Mouse (Mus musculus): ENCODE measurements around the gene Ager. TPM values are rescaled to one million over a fixed set of nuclear protein-coding genes. Genes with fewer than 3 reads are reported as not detected.
A peak's percentile ranks its signal among the peaks of the same experiment; 100 is the strongest.

The Ager gene
- total RNA-seq, 2 experiments from 2014 or later: 0.97 to 1.3 TPM

- no peak for DNase-seq (ENCODE audit: extremely low spot score in 1 of 2, low spot score in 2 of 2)
- intact Hi-C loops (cut with DNase I): no loop called here
Observed at GRCm38 (mm10) chr17:34582528-34582927, 15.1 kb upstream of the Ager start.

GRCm38 (mm10) chr17:34583397-34583796 lies 14.3 kb upstream of the Ager start:
- DNase-seq (ENCODE audit: extremely low spot score in 1 of 2, low spot score in 2 of 2): peak in 1 of 2 experiments; percentile 63
- intact Hi-C loops (cut with DNase I): no loop called here

- DNase-seq (ENCODE audit: extremely low spot score in 1 of 2, low spot score in 2 of 2): peak in 1 of 2 experiments; percentile 50
- intact Hi-C loops (cut with DNase I): no loop called here
Observed at GRCm38 (mm10) chr17:34583819-34584218, 13.8 kb upstream of the Ager start.

- DNase-seq (ENCODE audit: extremely low spot score in 1 of 2, low spot score in 2 of 2): no peak
- intact Hi-C loops (cut with DNase I): no loop called here
Observed at GRCm38 (mm10) chr17:34585121-34585520, 12.5 kb upstream of the Ager start.

GRCm38 (mm10) chr17:34585877-34586771 lies 11.5 kb upstream of the Ager start:
- intact Hi-C loops (cut with DNase I): no loop called here

GRCm38 (mm10) chr17:34586796-34587422 lies 10.8 kb upstream of the Ager start:
- DNase-seq (ENCODE audit: extremely low spot score in 1 of 2, low spot score in 2 of 2): peak; percentile 86 to 95
- intact Hi-C loops (cut with DNase I): no loop called here

More at GRCm38 (mm10) chr17:34585877-34586771, 11.5 kb upstream of the Ager start:
- DNase-seq (ENCODE audit: extremely low spot score in 1 of 2, low spot score in 2 of 2): peak in 1 of 2 experiments; percentile 63

GRCm38 (mm10) chr17:34587423-34587811 lies 10.2 kb upstream of the Ager start:
- DNase-seq (ENCODE audit: extremely low spot score in 1 of 2, low spot score in 2 of 2): peak; percentile 94 to 99
- intact Hi-C loops (cut with DNase I): no loop called here

- intact Hi-C loops (cut with DNase I): no loop called here
- DNase-seq (ENCODE audit: extremely low spot score in 1 of 2, low spot score in 2 of 2): no peak
Observed at GRCm38 (mm10) chr17:34587814-34588213, 9.8 kb upstream of the Ager start.

- DNase-seq (ENCODE audit: extremely low spot score in 1 of 2, low spot score in 2 of 2): no peak
- intact Hi-C loops (cut with DNase I): no loop called here
Observed at GRCm38 (mm10) chr17:34588767-34589166, 8.9 kb upstream of the Ager start.

- DNase-seq (ENCODE audit: extremely low spot score in 1 of 2, low spot score in 2 of 2): no peak
- intact Hi-C loops (cut with DNase I): no loop called here
Observed at GRCm38 (mm10) chr17:34589206-34589605, 8.5 kb upstream of the Ager start.

GRCm38 (mm10) chr17:34589681-34590101 lies 8.0 kb upstream of the Ager start, which contains the start of gene Gpsm3:
Gene Gpsm3 (plus strand): TSS chr17:34589806.
- peak in 1 of 2 experiments; percentile 83 for DNase-seq (ENCODE audit: extremely low spot score in 1 of 2, low spot score in 2 of 2)
- intact Hi-C loops (cut with DNase I): no loop called here

GRCm38 (mm10) chr17:34590154-34590987 lies 7.3 kb upstream of the Ager start:
- intact Hi-C loops (cut with DNase I): no loop called here
- DNase-seq (ENCODE audit: extremely low spot score in 1 of 2, low spot score in 2 of 2): peak in 1 of 2 experiments; percentile 46

- intact Hi-C loops (cut with DNase I): no loop called here
- peak in 1 of 2 experiments; percentile 61 for DNase-seq (ENCODE audit: extremely low spot score in 1 of 2, low spot score in 2 of 2)
Observed at GRCm38 (mm10) chr17:34591029-34591993, 6.4 kb upstream of the Ager start, which contains the start of gene Pbx2. Gene Pbx2 (plus strand): TSS chr17:34591266.

- DNase-seq (ENCODE audit: extremely low spot score in 1 of 2, low spot score in 2 of 2): peak; percentile 79 to 97
- intact Hi-C loops (cut with DNase I): no loop called here
Observed at GRCm38 (mm10) chr17:34591994-34592375, 5.7 kb upstream of the Ager start.

- DNase-seq (ENCODE audit: extremely low spot score in 1 of 2, low spot score in 2 of 2): peak in 1 of 2 experiments; percentile 51
- intact Hi-C loops (cut with DNase I): no loop called here
Observed at GRCm38 (mm10) chr17:34592581-34593549, 4.8 kb upstream of the Ager start.

GRCm38 (mm10) chr17:34593752-34594525 lies 3.7 kb upstream of the Ager start:
- peak in 1 of 2 experiments; percentile 64 for DNase-seq (ENCODE audit: extremely low spot score in 1 of 2, low spot score in 2 of 2)
- intact Hi-C loops (cut with DNase I): no loop called here
